Mouse (Mus musculus): ENCODE results near the gene Med19. TPM values are rescaled to one million over a fixed set of nuclear protein-coding genes. Genes with fewer than 3 reads are reported as not detected.

Gene Med19
- polyA plus RNA-seq, 1 experiment, result 20.3 TPM

- TF ChIP-seq USF1 (IDR thresholded peaks at IDR 0.05; ENCODE audit: low read depth) (no peak), CEBPB (IDR thresholded peaks at IDR 0.05; ENCODE audit: insufficient read depth, poor library complexity, severe bottlenecking) (no peak), SRF (IDR thresholded peaks at IDR 0.05; ENCODE audit: control insufficient read depth, insufficient read length, low read depth) (peak; percentile 86), TCF3 (IDR thresholded peaks at IDR 0.05; ENCODE audit: insufficient read length, low read depth) (no peak), MAX (IDR thresholded peaks at IDR 0.05; ENCODE audit: low read depth) (no peak), POLR2A (IDR thresholded peaks at IDR 0.05; ENCODE audit: insufficient read length, low read depth) (peak; percentile 72), REST (IDR thresholded peaks at IDR 0.05; ENCODE audit: insufficient read depth, insufficient read length) (no peak), E2F4 (IDR thresholded peaks at IDR 0.05; ENCODE audit: insufficient read depth) (no peak), TCF12 (IDR thresholded peaks at IDR 0.05; ENCODE audit: insufficient read depth, poor library complexity, severe bottlenecking) (no peak), MYOG (IDR thresholded peaks at IDR 0.05; ENCODE audit: control insufficient read depth in 1 of 3, insufficient read depth in 1 of 3, insufficient read length in 2 of 3, low read depth in 2 of 3) (no peak), POLR2AphosphoS2 (IDR thresholded peaks at IDR 0.05; ENCODE audit: insufficient read length, low read depth) (peak; percentile 78), MYOD1 (IDR thresholded peaks at IDR 0.05; ENCODE audit: control insufficient read depth in 1 of 3, insufficient read length in 2 of 3, low read depth in 2 of 3) (no peak)
- H3K79me2 ChIP-seq (ENCODE audit: control insufficient read depth, insufficient read depth), result peaks cover 47% of the 10 kb centered on the region
Measured at GRCm38 (mm10) chr2:84650464-84651195, 27.6 kb upstream of the Med19 start, which contains the start of gene Ctnnd1. Ctnnd1 (minus strand) TSS chr2:84650765.

DNA sequence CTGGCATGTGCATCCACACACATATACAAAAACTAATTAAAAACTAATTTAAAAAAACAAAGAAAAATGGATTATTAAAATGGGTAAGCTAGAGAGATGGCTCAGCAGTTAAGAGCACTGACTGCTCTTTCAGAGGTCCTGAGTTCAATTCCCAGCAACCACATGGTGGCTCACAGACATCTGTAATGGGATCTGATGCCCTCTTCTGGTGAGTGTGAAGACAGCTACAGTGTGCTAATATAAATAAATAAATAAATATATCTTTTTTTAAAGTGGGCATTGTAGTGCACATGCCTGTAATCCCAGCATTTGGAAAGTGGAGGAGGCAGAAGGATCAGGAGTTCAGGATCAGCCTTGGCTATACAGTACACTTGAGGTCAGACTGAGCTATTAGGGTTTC lies 24.8 kb upstream of the Med19 start:
- no peak for TF ChIP-seq POLR2AphosphoS2 (IDR thresholded peaks at IDR 0.05; ENCODE audit: insufficient read length, low read depth)
- no peak for TF ChIP-seq E2F4 (IDR thresholded peaks at IDR 0.05; ENCODE audit: insufficient read depth)
- TF ChIP-seq TCF12 (IDR thresholded peaks at IDR 0.05; ENCODE audit: insufficient read depth, poor library complexity, severe bottlenecking), result no peak
- no peak for TF ChIP-seq MYOD1 (IDR thresholded peaks at IDR 0.05; ENCODE audit: control insufficient read depth in 1 of 3, insufficient read length in 2 of 3, low read depth in 2 of 3)
- no peak for TF ChIP-seq MYOG (IDR thresholded peaks at IDR 0.05; ENCODE audit: control insufficient read depth in 1 of 3, insufficient read depth in 1 of 3, insufficient read length in 2 of 3, low read depth in 2 of 3)
- TF ChIP-seq REST (IDR thresholded peaks at IDR 0.05; ENCODE audit: insufficient read depth, insufficient read length), result no peak
- TF ChIP-seq USF1 (IDR thresholded peaks at IDR 0.05; ENCODE audit: low read depth), result no peak
- no peak for TF ChIP-seq SRF (IDR thresholded peaks at IDR 0.05; ENCODE audit: control insufficient read depth, insufficient read length, low read depth)
- TF ChIP-seq CEBPB (IDR thresholded peaks at IDR 0.05; ENCODE audit: insufficient read depth, poor library complexity, severe bottlenecking), result no peak
- H3K27me3 ChIP-seq (ENCODE audit: control insufficient read depth, insufficient read depth, insufficient read length), result no peaks in the 10 kb centered on the region
- peaks cover 19% of the 10 kb centered on the region for H3K79me2 ChIP-seq (ENCODE audit: control insufficient read depth, insufficient read depth)
- H3K36me3 ChIP-seq (ENCODE audit: control insufficient read depth, insufficient read depth), result no peaks in the 10 kb centered on the region
- H3ac ChIP-seq (ENCODE audit: control insufficient read depth, insufficient read length), result no peak overlapping the region
- H3K4me2 ChIP-seq (ENCODE audit: low read depth), result no peak overlapping the region
- H3K4me3 ChIP-seq, result no peak overlapping the region

More at GRCm38 (mm10) chr2:84650464-84651195, 27.6 kb upstream of the Med19 start, which contains the start of gene Ctnnd1:
- peak within 1 kb of the TSS; percentile 99 for H3K4me2 ChIP-seq (ENCODE audit: low read depth)
- peak within 1 kb of the TSS; percentile 14 for H3ac ChIP-seq (ENCODE audit: control insufficient read depth, insufficient read length)
- H3K4me3 ChIP-seq, result peak within 1 kb of the TSS; percentile 82
- H3K36me3 ChIP-seq (ENCODE audit: control insufficient read depth, insufficient read depth), result no peaks in the 10 kb centered on the region
- no peaks in the 10 kb centered on the region for H3K27me3 ChIP-seq (ENCODE audit: control insufficient read depth, insufficient read depth, insufficient read length)

GRCm38 (mm10) chr2:84655864-84656263 lies 22.3 kb upstream of the Med19 start:
- no peak overlapping the region for H3ac ChIP-seq (ENCODE audit: control insufficient read depth, insufficient read length)
- H3K4me3 ChIP-seq, result no peak overlapping the region
- no peak overlapping the region for H3K4me2 ChIP-seq (ENCODE audit: low read depth)
- TF ChIP-seq TCF3 (IDR thresholded peaks at IDR 0.05; ENCODE audit: insufficient read length, low read depth) (no peak), TCF12 (IDR thresholded peaks at IDR 0.05; ENCODE audit: insufficient read depth, poor library complexity, severe bottlenecking) (no peak)
- H3K79me2 ChIP-seq (ENCODE audit: control insufficient read depth, insufficient read depth), result no peaks in the 10 kb centered on the region
- H3K36me3 ChIP-seq (ENCODE audit: control insufficient read depth, insufficient read depth), result no peaks in the 10 kb centered on the region
- H3K27me3 ChIP-seq (ENCODE audit: control insufficient read depth, insufficient read depth, insufficient read length), result no peaks in the 10 kb centered on the region

GRCm38 (mm10) chr2:84658806-84659205 lies 19.4 kb upstream of the Med19 start, which contains the start of gene Btbd18:
Btbd18 (plus strand) TSS chr2:84659079.
- Histone ChIP-seq H3ac (ENCODE audit: control insufficient read depth, insufficient read length) (no peak within 1 kb of the TSS), H3K36me3 (ENCODE audit: control insufficient read depth, insufficient read depth) (no peaks in the 10 kb centered on the region), H3K4me2 (ENCODE audit: low read depth) (no peak within 1 kb of the TSS), H3K79me2 (ENCODE audit: control insufficient read depth, insufficient read depth) (no peaks in the 10 kb centered on the region), H3K27me3 (ENCODE audit: control insufficient read depth, insufficient read depth, insufficient read length) (no peaks in the 10 kb centered on the region), H3K4me3 (no peak within 1 kb of the TSS)
- TF ChIP-seq MYOD1 (IDR thresholded peaks at IDR 0.05; ENCODE audit: control insufficient read depth in 1 of 3, insufficient read length in 2 of 3, low read depth in 2 of 3) (no peak), POLR2AphosphoS2 (IDR thresholded peaks at IDR 0.05; ENCODE audit: insufficient read length, low read depth) (no peak), POLR2A (IDR thresholded peaks at IDR 0.05; ENCODE audit: insufficient read length, low read depth) (no peak), REST (IDR thresholded peaks at IDR 0.05; ENCODE audit: insufficient read depth, insufficient read length) (no peak), SRF (IDR thresholded peaks at IDR 0.05; ENCODE audit: control insufficient read depth, insufficient read length, low read depth) (no peak), TCF12 (IDR thresholded peaks at IDR 0.05; ENCODE audit: insufficient read depth, poor library complexity, severe bottlenecking) (no peak), E2F4 (IDR thresholded peaks at IDR 0.05; ENCODE audit: insufficient read depth) (no peak)

GRCm38 (mm10) chr2:84660253-84660652 lies 17.9 kb upstream of the Med19 start:
- Histone ChIP-seq H3ac (ENCODE audit: control insufficient read depth, insufficient read length) (no peak overlapping the region), H3K4me3 (no peak overlapping the region), H3K36me3 (ENCODE audit: control insufficient read depth, insufficient read depth) (no peaks in the 10 kb centered on the region), H3K4me2 (ENCODE audit: low read depth) (no peak overlapping the region), H3K27me3 (ENCODE audit: control insufficient read depth, insufficient read depth, insufficient read length) (no peaks in the 10 kb centered on the region), H3K79me2 (ENCODE audit: control insufficient read depth, insufficient read depth) (no peaks in the 10 kb centered on the region)
- no peak for TF ChIP-seq TCF12 (IDR thresholded peaks at IDR 0.05; ENCODE audit: insufficient read depth, poor library complexity, severe bottlenecking)

Measured in myocyte (in vitro differentiated cells).